Mouse (Mus musculus): ENCODE data around the gene Mtr. TPM values are rescaled to one million over a fixed set of nuclear protein-coding genes. Genes with fewer than 3 reads are reported as not detected.

Mtr gene
- polyA plus RNA-seq, 1 experiment, result 8.4 TPM

DNA sequence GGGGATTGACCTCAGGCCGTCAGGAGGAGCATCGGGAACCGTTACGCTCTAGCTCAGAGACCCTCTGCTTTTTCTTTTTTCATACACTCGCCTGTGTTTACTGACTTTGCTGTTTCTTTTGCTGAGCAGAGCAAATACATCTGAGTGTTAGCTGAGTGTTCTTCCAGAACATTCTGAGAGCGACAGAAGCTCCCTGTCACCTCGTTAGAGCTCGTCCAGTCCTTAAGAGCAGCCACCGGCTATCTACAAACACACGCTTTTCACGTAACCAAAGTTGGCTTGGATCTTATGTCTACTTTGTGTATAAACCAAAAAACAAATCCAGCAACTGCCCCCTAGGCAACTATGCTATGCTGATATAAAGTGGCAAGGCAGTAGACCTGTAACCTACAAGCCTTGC, 26.6 kb upstream of the Mtr start:
- WGBS, result 93% methylated on average over 11 of the region's 11 CpGs
- H3K4me3 ChIP-seq (replicated peaks; ENCODE audit: insufficient read depth, low read depth, low read length), result no peak overlapping the region
- no peak overlapping the region for H3K27ac ChIP-seq (ENCODE audit: insufficient read depth, low read length)
- H3K27me3 ChIP-seq (ENCODE audit: control insufficient read depth, insufficient read depth, low read length), result no peaks in the 10 kb centered on the region
- no peaks in the 10 kb centered on the region for H3K4me1 ChIP-seq (ENCODE audit: control insufficient read depth, insufficient read depth, low read length)
- TF ChIP-seq POLR2A (IDR thresholded peaks at IDR 0.05; ENCODE audit: borderline replicate concordance, insufficient read depth, low read length), result no peak
- TF ChIP-seq CTCF (IDR thresholded peaks at IDR 0.05; ENCODE audit: borderline replicate concordance, insufficient read depth, low read depth, low read length), result no peak
- DNase-seq, result no peak

DNA sequence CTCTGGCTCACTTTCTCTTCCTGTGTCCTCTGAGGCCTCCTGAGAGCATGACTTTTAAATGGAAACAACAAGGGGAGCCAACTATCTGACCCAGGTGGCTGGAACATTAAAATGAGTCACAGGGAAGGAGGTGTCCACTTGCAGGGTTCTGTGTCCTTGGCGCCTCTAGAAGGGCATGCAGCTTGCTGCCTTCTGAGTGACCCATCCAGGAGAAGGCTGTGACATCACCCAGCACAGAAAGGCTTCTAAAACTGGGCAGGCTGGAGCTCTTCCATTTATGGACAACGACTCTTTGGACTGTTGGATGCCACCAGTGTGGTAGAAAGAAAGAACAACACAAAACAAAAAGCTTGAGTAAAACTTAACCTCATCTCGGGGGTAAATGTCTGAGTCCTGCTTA, 25.9 kb upstream of the Mtr start:
- H3K4me3 ChIP-seq (replicated peaks; ENCODE audit: insufficient read depth, low read depth, low read length), result no peak overlapping the region
- no peaks in the 10 kb centered on the region; the same call in 1 of the 2 replicates for H3K4me1 ChIP-seq (ENCODE audit: control insufficient read depth, insufficient read depth, low read length)
- H3K27ac ChIP-seq (ENCODE audit: insufficient read depth, low read length), result no peak overlapping the region
- DNase-seq, result no peak
- TF ChIP-seq POLR2A (IDR thresholded peaks at IDR 0.05; ENCODE audit: borderline replicate concordance, insufficient read depth, low read length), result no peak
- TF ChIP-seq CTCF (IDR thresholded peaks at IDR 0.05; ENCODE audit: borderline replicate concordance, insufficient read depth, low read depth, low read length), result no peak
- 77% methylated on average over 3 of the region's 3 CpGs for WGBS
- no peaks in the 10 kb centered on the region for H3K27me3 ChIP-seq (ENCODE audit: control insufficient read depth, insufficient read depth, low read length)

DNA sequence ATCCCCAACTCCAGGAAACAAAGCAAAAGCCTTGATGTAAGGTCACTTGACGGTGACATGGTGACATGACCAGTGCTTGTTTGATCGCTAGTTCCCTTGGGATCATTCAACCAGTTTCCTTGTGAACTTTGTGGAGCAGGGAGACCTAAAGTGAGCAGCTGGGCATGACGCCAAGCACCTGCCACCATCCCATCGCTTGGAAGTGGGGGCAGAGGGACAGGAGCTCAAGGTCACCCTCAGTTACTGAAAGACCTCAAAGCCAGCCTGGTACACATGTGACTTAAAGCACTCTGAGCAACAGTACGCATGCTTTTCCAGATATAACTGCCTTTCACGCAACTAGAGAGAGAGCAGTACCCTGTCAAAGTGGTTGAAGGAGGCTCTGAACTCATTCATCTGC, 16.8 kb upstream of the Mtr start:
- no peaks in the 10 kb centered on the region for H3K27me3 ChIP-seq (ENCODE audit: control insufficient read depth, insufficient read depth, low read length)
- TF ChIP-seq POLR2A (IDR thresholded peaks at IDR 0.05; ENCODE audit: borderline replicate concordance, insufficient read depth, low read length), result no peak
- no peak for TF ChIP-seq CTCF (IDR thresholded peaks at IDR 0.05; ENCODE audit: borderline replicate concordance, insufficient read depth, low read depth, low read length)
- H3K4me1 ChIP-seq (ENCODE audit: control insufficient read depth, insufficient read depth, low read length), result no peaks in the 10 kb centered on the region; the same call in 1 of the 2 replicates
- no peak for DNase-seq
- 61% methylated on average over 6 of the region's 6 CpGs for WGBS
- H3K4me3 ChIP-seq (replicated peaks; ENCODE audit: insufficient read depth, low read depth, low read length), result no peak overlapping the region
- H3K27ac ChIP-seq (ENCODE audit: insufficient read depth, low read length), result no peak overlapping the region

DNA sequence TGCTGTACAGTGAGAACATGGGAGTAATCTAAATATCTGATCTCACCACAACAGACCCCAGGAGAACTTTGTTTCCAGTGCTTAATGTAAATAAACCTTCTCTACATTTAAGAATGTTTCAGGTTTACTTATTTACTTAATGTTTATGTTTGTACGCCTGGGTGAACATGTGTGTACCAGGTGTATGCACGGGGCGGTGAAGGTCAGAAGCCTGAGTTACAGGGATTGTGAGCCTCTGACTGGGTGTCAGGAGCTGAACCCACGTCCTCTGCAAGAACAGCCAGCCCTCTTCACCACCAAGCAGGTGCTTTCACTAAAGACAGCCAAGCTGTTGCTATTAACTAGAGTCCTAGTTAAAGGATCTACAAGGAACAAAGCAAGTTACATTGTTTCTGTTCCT, 16.3 kb upstream of the Mtr start:
- Histone ChIP-seq H3K4me1 (ENCODE audit: control insufficient read depth, insufficient read depth, low read length) (no peaks in the 10 kb centered on the region; the same call in 1 of the 2 replicates), H3K27ac (ENCODE audit: insufficient read depth, low read length) (no peak overlapping the region), H3K27me3 (ENCODE audit: control insufficient read depth, insufficient read depth, low read length) (no peaks in the 10 kb centered on the region), H3K4me3 (replicated peaks; ENCODE audit: insufficient read depth, low read depth, low read length) (no peak overlapping the region)
- DNase-seq, result no peak
- 87% methylated on average over 4 of the region's 4 CpGs for WGBS
- no peak for TF ChIP-seq CTCF (IDR thresholded peaks at IDR 0.05; ENCODE audit: borderline replicate concordance, insufficient read depth, low read depth, low read length)
- TF ChIP-seq POLR2A (IDR thresholded peaks at IDR 0.05; ENCODE audit: borderline replicate concordance, insufficient read depth, low read length), result no peak

DNA sequence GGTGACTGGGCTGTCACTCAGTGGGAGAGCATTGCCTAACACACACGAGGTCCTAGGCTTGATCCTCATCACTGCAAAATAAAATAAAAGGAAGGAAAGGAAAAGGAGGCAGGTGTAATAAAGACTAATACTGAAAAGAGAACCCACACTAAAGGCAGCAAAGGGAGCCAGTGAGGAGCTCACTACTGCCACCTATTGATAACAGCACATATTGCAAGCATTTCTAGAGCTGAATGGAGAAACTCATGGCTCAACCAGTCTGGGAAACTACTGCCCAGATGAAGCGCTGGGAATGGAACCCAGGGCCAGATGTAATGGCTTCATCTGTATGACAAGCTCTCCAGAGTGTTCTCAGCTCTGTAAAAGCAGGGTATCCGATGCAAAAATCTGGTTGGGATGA, 15.0 kb upstream of the Mtr start:
- 49% methylated on average over 3 of the region's 3 CpGs for WGBS
- DNase-seq, result peak in 1 of 2 experiments; percentile 19
- no peaks in the 10 kb centered on the region for H3K27me3 ChIP-seq (ENCODE audit: control insufficient read depth, insufficient read depth, low read length)
- H3K4me1 ChIP-seq (ENCODE audit: control insufficient read depth, insufficient read depth, low read length), result no peaks in the 10 kb centered on the region
- no peak overlapping the region for H3K4me3 ChIP-seq (replicated peaks; ENCODE audit: insufficient read depth, low read depth, low read length)
- TF ChIP-seq CTCF (IDR thresholded peaks at IDR 0.05; ENCODE audit: borderline replicate concordance, insufficient read depth, low read depth, low read length) (peak; percentile 37; the same call in 1 of the 2 replicates), POLR2A (IDR thresholded peaks at IDR 0.05; ENCODE audit: borderline replicate concordance, insufficient read depth, low read length) (no peak)
- no peak overlapping the region for H3K27ac ChIP-seq (ENCODE audit: insufficient read depth, low read length)

DNA sequence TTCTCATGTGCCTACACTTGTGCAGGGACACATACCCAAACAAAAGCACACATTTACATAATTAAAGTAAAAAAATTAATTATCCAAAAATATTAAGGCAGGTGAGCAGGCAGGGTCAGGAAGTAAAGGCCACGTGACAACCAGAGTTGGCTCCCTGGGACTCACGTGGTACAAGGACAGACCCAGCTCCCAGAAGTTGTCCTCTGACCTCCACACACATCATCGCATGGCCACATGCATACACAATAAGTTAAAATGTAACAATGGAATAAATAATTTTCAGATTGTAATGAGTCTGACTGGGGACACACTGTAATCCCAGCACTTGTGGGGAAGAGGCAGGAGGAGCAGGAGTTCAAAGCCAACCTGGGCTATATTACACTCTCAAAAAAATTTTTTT, 10.1 kb upstream of the Mtr start:
- Histone ChIP-seq H3K27ac (ENCODE audit: insufficient read depth, low read length) (no peak overlapping the region), H3K27me3 (ENCODE audit: control insufficient read depth, insufficient read depth, low read length) (no peaks in the 10 kb centered on the region), H3K4me3 (replicated peaks; ENCODE audit: insufficient read depth, low read depth, low read length) (no peak overlapping the region), H3K4me1 (ENCODE audit: control insufficient read depth, insufficient read depth, low read length) (no peaks in the 10 kb centered on the region)
- no peak for TF ChIP-seq CTCF (IDR thresholded peaks at IDR 0.05; ENCODE audit: borderline replicate concordance, insufficient read depth, low read depth, low read length)
- WGBS, result 90% methylated on average over 3 of the region's 3 CpGs
- DNase-seq, result no peak

DNA sequence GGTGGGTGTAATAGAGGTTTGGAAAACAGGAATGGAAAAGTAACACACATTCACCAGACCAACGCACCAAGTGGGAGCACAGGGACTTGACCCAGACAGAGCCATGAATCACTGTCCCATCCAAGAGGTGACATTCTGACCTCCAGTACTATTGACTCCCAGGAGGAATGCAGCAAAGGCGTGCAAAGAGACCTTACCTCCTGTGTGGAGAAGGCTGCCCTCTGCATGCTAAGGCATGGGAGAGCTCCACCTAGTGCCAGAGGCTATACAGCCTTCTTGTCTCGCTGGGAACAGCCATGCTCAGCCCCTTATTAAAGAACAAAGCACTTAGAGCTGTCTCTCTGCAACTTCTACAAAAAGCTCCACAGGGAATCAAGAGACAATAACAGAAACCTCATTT, 9.2 kb upstream of the Mtr start:
- WGBS, result 52% methylated on average over 3 of the region's 3 CpGs
- DNase-seq, result no peak
- Histone ChIP-seq H3K27ac (ENCODE audit: insufficient read depth, low read length) (no peak overlapping the region), H3K4me3 (replicated peaks; ENCODE audit: insufficient read depth, low read depth, low read length) (no peak overlapping the region), H3K27me3 (ENCODE audit: control insufficient read depth, insufficient read depth, low read length) (no peaks in the 10 kb centered on the region), H3K4me1 (ENCODE audit: control insufficient read depth, insufficient read depth, low read length) (no peaks in the 10 kb centered on the region)
- TF ChIP-seq POLR2A (IDR thresholded peaks at IDR 0.05; ENCODE audit: borderline replicate concordance, insufficient read depth, low read length) (no peak), CTCF (IDR thresholded peaks at IDR 0.05; ENCODE audit: borderline replicate concordance, insufficient read depth, low read depth, low read length) (no peak)

DNA sequence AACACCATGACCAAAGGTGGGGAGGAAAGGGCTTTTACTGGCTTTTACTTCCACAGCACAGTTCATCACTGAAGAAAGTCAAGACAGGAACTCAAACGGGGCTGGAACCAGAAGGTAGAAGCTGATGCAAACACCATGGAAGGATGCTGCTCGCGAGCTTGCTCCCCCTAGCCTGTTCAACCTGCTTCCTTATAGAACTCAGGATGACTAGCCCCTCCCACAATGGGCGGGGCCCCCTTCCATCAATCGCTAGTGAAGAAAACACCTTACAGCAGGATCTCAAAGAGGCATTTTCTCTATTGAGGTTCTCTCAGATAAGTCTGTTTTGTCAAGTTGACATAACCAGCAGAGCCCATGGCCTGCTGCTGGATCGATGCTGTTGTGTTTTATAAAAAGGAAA, 6.1 kb upstream of the Mtr start:
- Histone ChIP-seq H3K27ac (ENCODE audit: insufficient read depth, low read length) (no peak overlapping the region), H3K4me1 (ENCODE audit: control insufficient read depth, insufficient read depth, low read length) (no peaks in the 10 kb centered on the region), H3K4me3 (replicated peaks; ENCODE audit: insufficient read depth, low read depth, low read length) (no peak overlapping the region), H3K27me3 (ENCODE audit: control insufficient read depth, insufficient read depth, low read length) (no peaks in the 10 kb centered on the region)
- WGBS, result 77% methylated on average over 6 of the region's 6 CpGs
- TF ChIP-seq CTCF (IDR thresholded peaks at IDR 0.05; ENCODE audit: borderline replicate concordance, insufficient read depth, low read depth, low read length), result no peak
- TF ChIP-seq POLR2A (IDR thresholded peaks at IDR 0.05; ENCODE audit: borderline replicate concordance, insufficient read depth, low read length), result no peak
- no peak for DNase-seq
